Mouse (Mus musculus) lung, adult 18-20 months (tissue): Measurements from ENCODE around the gene Rabepk.
A peak's percentile ranks its signal among the peaks of the same experiment; 100 is the strongest.
"Not testable (repeated sequence)": the region's sequence is repeated elsewhere in the genome, so short reads cannot be mapped to it uniquely, and the experiment has no call there.

Source experiments
- DNase-seq, 2 experiments: peaks; one replicate each; pipeline ENCODE4 v3.0.0; 2022; ENCODE audit warnings: mixed read lengths in 2 of 2

Gene Rabepk

DNA sequence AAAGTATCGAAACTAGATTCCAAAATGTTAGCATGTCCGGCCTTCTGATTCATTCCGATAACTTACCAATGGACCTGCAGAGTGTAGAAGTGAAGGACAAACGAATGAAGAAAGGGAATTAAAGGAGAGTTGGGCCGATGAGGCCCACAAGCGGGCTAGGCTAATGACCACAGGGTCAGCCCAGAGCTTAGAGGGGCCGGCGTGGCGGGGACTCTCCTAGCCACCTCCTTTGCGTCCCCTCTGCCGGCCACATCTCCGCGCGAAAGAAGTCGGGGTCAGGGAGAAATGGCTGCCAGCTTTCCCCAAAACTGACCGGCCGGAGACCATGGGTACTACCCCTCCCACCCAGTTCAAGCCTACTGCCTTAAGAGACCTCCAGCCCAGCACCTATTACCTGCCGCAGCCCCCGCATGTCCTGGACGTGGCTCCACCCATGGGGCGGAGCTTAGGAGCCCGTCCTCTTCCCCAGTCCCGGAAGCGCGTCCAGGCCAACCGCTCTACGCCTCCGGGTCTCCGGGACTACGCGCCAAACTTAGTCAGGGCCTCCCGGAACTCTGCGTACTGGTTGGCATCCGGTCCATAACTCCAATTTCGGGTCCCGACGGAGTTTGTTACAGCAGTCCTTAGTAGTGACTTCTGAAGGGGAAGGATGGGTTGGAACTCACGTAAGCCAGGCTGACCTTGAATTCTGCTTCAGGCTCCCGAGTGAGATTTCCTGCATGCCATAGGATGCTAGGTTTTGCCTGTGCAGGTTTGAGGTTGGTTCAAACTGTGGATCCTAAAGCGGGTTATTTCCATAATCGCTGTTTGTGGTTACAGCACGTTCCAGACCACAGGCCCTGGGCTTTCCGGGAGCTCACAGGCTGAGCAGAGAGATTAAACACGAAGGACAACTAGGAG, at the start of gene Rabepk:
Gene Rabepk (minus strand): TSS at position 556 of the 900 bp plus-strand sequence.
- DNase-seq: peak; percentile 89 to 93

DNA sequence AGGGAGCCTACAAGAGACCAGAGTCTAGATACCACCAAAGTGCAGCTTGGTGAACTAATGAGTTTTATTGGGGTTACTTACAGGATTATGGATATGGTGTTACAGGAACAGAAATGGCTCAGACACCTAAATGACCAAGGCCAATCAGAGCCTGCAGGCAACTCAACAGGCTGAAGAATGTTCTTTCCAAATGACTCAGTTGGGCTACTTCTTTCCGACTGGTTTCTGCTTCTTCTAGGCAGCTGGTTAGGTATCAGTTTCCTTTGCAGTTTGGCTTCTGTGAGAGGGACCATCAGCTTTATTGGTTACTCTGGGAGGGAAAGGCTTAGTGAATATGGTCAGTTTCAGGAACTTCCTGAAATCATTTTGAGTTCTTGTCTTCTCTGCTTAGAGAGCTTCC, 48.0 kb upstream of the Rabepk start:
- DNase-seq: no peak

DNA sequence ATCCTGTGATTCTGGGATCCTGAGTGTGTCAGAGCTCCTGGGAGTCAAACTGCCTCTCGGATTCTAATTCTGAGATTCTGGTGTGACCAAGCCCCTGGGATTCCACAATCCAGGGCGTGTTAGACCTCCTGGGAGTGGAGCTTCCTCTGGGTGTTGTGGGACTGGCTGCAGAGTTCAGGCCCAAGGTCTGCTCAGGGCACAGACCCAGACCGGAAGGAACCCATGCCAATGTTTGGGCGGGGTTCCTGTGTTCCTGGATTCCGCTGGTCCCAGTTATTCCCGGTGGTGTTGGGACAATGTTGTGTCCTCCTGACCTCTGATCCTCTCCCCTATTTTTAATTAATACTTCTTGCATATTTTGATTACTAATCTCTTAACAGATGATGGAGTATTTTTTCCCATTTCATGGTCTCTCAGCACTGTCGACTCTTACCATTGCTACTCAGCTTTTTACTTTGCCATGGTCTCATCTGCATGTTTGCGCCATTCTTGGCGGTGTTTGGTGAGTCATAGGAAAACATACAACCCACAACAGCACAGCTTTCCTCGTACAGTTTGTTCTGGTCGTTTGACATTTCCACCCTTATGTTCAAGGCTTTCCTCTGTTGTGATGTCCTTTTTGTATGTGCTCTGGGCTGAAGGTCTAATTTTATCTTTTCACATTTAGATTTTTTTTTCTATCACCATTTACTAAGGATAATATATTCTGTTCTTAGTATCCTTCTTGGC, 43.7 kb upstream of the Rabepk start:
- DNase-seq: peak; percentile 81 to 87

DNA sequence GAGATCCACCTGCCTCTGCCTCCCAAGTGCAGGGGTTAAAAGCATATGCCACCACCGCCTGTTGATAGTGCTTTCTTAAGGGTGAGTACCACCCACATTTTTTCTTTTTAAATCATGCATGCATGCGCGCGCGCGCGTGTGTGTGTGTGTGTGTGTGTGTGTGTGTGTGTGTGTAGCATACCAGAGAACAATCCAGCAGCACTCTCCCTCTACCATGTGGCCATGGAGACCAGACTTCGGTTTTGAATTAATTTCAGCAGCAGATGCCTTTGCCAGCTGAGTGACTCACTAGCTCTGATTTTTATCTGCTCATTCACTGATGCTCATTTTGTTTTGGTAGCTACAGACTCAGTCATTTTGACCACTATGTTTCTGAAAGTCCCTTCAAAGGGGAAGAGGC, 42.0 kb upstream of the Rabepk start:
- DNase-seq: no peak

DNA sequence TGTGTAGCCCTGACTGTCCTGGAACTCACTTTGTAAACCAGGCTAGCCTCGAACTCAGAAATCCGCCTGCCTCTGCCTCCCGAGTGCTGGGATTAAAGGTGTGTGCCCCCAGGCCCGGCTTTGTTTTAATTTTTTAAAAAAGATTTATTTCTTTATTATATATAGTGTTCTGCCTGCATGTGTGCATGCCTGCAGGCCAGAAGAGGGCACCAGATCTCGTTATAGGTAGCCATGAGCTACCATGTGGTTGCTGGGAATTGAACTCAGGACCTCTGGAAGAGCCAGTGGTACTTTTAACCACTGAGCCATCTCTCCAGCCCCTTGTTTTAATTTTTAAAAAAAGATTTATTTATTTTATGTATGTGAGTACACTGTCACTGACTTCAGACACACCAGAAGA, 40.4 kb upstream of the Rabepk start:
- not testable (repeated sequence) for DNase-seq

DNA sequence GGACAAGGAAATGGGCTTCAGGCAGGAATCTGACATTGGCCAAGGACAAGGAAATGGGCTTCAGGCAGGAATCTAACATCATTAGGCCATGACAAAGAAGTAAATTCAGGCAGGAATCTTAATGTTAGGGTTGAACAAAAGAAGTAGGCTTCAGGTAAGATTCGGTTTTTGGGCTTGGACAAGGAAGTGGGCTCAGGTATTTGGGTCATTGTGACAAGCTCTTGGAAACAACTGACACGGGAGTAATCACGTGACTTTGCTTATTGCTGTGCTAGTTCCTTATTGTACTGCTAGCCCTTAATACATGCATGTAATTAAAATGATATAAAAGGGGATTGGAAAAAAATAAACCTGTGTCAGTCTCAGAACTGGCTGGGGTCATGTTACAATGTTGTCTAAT, 36.0 kb upstream of the Rabepk start:
- no peak for DNase-seq

DNA sequence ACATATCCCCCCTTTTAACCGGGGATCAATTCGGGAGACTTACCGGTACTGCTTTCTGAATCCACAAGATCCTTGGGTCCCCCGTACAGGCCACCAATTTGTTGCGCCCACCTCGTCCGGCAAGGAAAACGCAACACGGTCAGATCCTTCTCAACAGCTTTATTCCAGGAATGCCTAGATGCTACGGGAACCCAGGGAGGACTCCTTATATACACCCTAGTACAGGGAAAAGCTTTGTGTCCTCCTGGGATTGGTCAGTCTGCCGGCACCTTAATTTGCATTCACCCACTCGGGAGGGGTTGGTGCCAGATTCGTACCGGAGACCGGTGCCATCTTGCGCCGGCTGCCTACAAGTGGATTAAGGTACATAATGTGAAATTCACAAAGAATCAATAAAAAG, 33.9 kb upstream of the Rabepk start:
- no peak for DNase-seq

DNA sequence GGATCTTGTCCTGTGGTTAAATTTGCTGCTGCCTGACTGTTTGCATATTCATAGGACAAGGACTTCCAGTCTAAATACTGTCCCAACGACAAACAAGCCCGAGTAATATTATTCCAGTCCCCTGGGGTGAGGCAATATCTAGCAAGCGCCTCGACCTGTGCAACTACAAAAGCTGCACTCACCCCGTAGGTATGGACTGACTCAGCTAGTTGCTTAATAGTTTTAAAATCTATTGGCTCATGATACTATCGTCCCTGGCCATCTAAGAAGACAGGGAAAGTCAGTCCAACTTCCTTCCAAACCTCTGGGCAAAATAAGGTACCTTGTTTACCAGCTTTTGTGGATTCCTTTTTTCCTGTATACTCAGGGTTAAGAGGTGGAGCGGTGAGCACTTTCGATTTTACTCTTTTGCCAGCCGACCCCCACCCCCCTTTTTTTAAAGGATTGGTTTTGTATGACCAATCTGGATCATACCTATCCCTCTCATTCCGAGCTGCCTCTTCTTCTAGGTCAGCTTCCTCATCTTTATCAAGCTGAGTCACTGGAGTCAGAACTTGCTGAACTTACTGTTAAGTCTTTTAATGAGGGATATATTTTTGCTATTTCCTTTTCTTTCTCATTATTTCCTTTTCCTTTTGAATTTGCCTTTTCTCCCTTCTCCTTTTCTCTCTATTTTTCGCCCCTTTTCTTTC, 33.2 kb upstream of the Rabepk start, which contains the start of gene Gm34653:
Gene Gm34653 (plus strand): TSS at position 242 of the 692 bp plus-strand sequence.
- not testable (repeated sequence) for DNase-seq

DNA sequence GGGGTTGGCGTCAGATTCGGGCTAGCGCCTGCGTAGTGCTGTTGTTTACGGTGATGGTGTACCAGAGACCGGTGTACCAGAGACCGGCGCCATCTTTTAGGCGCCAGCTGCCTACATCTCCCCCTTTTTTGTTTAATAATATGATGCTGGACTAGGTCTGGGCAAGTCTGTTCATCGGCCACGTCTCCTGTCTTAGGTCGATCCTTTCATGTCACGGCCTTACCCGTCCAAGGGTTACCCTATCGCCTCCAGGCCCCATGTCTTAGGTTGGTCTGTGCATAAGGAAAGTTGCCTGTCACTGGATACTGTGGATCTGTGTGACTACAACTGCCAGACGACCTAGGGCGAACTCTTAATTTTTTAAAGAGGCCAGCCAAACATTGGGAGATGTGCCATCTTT, 30.4 kb upstream of the Rabepk start:
- not testable (repeated sequence) for DNase-seq

DNA sequence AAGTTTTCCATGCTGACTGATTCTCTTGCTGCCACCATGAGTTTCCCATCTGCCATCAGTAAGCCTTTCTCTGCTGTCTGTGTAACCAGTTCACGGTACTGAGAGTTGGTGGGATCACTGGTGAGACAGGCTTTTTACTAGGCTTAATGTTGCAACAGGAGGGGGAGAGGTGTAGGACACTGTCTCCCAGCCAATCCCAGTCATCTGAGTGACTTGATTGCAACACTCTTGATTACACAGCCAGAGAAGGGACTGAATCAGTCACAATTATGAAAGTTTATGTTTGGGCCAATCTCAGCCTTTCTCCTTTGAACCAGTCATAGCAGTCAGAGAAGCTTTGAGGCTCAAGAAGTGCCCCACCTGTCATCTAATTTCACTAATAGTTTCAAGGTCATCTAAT, 28.3 kb upstream of the Rabepk start:
- DNase-seq: peak in 1 of 2 experiments; percentile 36

DNA sequence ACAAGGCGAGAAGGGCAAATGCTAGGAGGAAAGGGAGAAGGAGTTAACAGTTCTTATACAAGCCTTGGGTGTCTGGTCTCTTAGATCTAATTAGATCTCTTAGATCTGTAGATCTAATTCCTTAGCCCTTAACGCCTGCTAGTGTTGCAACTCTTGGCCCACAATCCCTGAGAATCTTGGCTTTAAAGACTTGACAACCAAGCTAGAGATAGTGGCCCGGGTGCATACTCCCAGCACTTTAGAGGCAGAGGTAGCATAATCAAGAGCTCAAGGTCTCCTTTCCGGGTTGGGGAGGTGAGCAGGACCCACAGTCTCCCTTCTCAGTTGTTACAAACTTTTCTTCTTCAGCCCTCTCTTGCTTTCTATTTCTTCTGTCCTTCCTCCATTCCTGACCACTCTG, 27.9 kb upstream of the Rabepk start:
- no peak for DNase-seq

DNA sequence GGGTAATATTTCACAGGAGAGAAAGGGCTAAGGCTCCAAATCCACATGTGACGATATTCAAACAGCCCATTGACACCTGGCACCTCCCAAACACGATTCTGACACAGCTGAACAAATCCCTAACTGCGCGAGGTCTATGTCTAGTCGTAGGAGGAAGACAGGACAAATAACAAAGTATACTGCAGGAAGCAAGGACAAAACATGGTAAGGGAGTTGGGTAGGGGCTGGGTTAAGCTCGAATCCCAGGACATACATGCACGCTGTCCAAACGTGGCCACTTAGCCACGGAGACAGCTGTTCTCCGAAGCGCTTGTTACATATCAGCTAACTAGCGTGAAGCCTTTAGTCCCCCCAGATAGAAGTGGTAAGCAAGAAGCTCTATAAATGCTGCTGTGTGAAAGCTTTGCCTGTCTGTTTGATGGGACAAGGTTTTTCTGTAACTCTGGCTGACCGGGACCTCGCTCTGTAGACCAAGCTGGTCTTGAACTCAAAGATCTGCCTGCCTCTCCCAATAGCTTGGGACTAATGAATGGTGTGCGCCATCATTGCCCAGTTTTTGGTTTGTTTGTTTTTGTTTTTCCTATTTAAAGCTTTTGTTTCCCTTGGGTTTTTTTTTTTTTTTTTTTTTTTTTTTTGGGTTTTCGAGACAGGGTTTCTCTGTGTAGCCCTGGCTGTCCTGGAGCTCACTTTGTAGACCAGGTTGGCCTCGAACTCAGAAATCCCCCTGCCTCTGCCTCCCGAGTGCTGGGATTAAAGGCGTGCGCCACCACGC, 26.9 kb upstream of the Rabepk start:
- no peak for DNase-seq

DNA sequence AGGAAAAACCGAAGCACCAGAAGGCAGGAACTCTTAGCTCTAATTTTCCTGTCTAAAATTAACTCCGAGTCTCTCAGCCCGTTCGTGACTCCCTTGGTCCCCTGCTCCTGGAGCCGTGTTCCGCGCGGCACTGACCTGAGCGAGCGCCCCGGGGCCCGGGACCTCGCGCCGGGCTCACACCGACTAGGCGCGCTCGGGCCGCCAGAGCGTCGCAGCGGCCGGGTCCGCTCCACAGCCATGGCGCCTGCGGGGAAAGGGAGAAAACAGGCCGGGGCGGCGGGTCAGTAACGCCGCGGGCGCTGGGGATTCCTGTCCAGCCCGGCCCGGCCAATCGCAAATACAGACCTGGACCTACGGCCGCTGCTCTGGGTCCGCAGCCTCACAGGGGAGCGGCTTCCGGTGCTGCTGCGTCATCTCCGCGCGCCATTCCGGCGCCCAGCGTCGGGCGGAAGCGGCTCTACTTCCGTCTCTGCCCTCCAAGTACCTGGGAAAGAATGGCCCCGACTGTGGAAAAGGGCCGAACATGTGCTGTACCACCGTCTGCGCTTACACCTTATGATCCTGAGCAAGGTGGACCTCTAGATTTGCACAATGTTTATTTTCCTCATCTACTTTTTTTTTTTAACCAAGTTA, 26.2 kb upstream of the Rabepk start, which contains the start of gene Fbxw2:
Gene Fbxw2 (minus strand): TSS at position 485 of the 633 bp plus-strand sequence.
- DNase-seq: peak; percentile 90 to 93

DNA sequence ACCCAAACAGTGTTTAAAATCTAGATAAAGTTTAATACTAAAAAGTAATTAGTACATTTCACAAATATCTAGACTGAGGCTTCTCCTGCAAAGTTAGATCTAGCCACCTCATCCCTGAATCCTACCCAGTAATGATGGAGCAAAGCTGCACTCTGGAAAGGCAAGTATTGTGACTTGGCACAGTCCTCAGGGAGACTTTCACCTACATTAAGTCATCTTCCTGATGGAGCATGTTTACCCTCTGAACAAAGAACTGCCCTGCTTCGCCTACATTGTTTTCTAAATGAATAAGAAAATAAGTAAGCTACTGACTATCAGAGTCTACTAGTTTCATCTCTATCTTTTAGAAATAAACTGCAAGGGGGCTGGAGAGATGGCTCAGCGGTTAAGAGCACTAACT, 18.8 kb upstream of the Rabepk start:
- DNase-seq: no peak

DNA sequence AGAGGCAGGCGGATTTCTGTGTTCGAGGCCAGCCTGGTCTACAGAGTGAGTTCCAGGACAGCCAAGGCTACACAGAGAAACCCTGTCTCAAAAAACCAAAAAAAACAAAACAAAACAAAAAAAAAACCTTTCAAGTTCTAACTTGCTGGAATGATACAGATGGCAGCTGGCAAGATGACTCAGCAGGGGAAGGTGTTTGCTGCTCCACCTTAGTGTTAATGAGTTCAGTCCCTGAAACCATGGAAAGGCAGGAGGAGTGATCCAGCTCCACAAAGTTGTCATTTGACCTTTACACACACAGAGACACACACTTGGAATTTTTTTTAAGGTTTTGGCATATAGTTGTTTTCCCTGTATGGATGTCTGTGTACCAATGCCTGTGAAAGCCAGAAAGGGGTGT, 16.2 kb upstream of the Rabepk start:
- not testable (repeated sequence) for DNase-seq

DNA sequence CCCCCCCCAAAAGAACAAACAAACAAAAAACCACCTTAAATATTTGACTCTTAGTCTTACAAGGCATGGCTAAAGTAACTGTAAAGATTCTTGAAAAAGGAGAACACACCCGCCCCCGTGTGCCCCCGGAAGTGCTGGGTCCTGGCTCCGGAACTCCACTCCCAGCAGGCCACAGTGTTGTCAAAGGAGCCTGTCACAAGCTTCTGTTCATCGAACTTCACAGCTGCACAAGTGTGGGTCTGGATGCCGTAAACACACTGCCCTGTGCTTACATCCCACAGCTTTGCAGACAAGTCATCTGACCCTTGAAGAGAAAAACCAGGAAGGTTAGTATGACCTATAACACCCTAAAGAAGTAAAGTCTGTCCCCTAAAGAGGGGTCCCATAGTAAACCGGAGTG, 13.0 kb upstream of the Rabepk start:
- DNase-seq: no peak

DNA sequence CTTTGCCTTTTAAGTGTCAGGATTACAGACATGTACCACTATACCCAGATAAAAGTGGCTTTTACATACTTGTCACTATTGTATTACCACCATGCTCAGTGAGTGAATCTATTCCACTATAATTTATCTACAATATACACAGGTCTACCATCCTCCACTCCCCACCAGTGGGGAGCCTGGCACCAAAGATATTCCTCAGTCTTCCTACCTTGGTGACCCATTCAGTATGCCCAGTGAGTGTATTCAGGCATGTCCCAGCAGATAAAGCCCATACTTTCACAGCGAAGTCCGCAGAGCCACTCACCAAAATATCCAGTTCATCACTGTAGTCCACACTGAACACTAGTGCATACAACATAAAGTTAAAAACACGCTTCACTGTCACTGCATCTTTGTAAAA, 11.1 kb upstream of the Rabepk start:
- DNase-seq: no peak

DNA sequence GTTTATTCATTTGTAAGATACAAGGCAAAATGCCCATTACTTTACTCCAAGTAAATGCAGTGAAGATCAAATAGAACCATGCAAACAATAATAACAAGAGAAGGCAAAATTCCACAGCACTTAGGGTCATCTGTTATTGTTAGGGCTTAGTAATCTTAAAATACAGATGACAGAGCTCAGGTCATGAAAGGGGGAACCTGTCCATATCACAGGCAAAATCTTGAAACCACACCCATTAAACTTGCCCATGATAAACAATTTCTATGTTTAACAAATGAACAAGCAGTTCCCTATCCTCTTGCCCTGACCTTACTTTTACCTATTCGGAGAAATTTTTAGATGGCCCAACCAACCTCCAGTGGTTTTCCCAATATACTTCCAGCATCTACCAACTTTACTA, 9.9 kb upstream of the Rabepk start:
- no peak for DNase-seq

DNA sequence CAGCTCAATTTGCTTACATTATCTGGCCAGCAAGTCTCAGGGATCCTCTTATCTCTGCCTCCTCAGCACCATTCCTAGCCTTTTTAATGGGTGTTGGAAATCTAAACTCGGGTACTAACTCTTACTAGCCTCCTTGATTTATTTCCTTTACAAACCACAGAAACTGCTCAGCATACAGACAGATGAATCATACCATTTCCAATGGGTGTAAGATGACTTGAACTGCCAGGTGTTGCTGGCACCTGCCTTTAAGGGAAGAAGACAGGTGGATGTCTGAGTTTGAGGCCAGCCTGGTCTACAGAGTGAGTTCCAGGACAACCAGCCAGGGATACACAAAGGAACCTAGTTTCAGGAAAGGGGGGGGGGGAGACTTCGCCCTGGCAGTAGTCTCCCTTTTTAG, 8.3 kb upstream of the Rabepk start:
- no peak for DNase-seq

DNA sequence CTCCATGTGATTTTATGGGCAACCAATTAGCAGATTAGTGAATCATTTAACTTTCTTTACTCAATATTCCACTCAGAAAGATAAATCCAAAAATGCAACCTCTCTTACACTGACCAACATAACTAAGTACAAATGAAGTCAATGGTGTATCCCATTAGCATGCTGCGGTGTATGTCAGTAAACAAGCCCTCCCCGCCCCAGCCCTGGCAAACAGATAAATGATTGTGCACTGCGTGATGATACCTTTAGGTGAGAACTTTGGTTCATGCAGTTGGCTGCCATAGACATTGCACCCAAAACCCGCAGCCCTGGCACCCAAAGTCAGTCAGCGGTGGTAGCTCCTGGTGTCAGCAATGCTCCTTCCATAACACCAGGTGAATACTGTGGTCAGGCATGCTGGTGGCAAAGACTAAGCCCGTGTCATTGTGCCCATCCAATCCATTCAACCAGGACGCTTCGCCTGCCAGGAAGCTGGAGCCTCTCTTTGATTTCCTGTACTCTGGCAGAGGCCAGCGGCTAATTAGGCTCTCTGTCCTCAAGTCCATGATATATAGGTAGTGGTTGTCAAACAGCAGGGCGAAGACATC, 5.7 kb upstream of the Rabepk start:
- DNase-seq: no peak

DNA sequence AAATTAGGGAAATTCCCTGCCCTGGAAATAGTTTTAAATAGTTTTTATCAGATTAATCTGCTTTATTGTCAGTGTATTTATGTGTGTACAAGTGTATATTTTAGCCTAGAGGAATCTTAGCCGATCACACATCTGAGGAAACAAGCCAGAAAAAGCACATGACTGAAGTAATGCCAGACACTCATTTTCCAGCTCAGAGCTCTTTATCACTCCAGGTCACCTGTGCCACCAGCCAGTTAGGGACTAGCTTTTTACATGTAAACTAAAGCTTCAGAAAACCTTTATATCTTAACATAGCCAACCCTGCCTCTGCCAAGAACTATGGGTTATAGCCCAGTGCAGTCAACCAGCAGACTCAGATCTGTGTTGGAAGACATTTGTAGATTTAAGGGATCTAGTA, 5.1 kb upstream of the Rabepk start:
- no peak for DNase-seq

DNA sequence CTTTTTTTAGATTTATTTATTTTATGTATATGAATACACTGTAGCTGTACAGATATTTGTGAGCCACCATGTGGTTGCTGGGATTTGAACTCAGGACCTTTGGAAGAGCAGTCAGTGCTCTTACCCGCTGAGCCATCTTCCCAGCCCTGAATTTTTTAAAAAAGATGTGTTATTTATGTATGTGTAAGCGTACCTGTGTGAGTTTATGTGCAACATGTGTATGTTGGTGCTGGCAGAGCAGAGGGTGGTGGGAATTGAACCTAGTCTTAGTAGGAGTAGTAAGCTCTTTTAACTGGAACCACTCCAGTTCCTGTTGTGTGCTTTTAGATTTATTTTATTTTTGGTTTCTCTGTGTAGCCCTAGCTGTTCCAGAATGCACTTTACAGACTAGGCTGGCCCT, 4.5 kb upstream of the Rabepk start:
- no peak for DNase-seq
